Mouse (Mus musculus): Measurements from ENCODE around the gene Nfasc. TPM values are rescaled to one million over a fixed set of nuclear protein-coding genes. Genes with fewer than 3 reads are reported as not detected.

Gene Nfasc
- polyA plus RNA-seq, 1 experiment = 2.0 TPM

GRCm38 (mm10) chr1:132647958-132648357, 93.6 kb downstream of the Nfasc start:
- no peak overlapping the region for H3K4me3 ChIP-seq (ENCODE audit: control insufficient read depth, insufficient read depth, low read length)
- no peak for DNase-seq
- WGBS = 84% methylated on average over 6 of the region's 6 CpGs
- no peak overlapping the region for H3K27ac ChIP-seq (ENCODE audit: control insufficient read depth, insufficient read depth, low read length)
- H3K27me3 ChIP-seq (ENCODE audit: control insufficient read depth, insufficient read depth, low read length) = no peaks in the 10 kb centered on the region
- no peaks in the 10 kb centered on the region for H3K36me3 ChIP-seq (ENCODE audit: control insufficient read depth, insufficient read depth, low read length)
- TF ChIP-seq POLR2A (IDR thresholded peaks at IDR 0.05; ENCODE audit: control insufficient read depth, extremely low read depth, insufficient read depth, low read length, poor library complexity) (no peak), CTCF (IDR thresholded peaks at IDR 0.05; ENCODE audit: borderline replicate concordance, control insufficient read depth, extremely low read depth, insufficient read depth, low read length, poor library complexity) (no peak)
- H3K4me1 ChIP-seq (replicated peaks; ENCODE audit: control insufficient read depth, insufficient read depth, low read length) = no peaks in the 10 kb centered on the region

GRCm38 (mm10) chr1:132641049-132641795, 100.4 kb downstream of the Nfasc start:
- TF ChIP-seq CTCF (IDR thresholded peaks at IDR 0.05; ENCODE audit: borderline replicate concordance, control insufficient read depth, extremely low read depth, insufficient read depth, low read length, poor library complexity) (no peak), POLR2A (IDR thresholded peaks at IDR 0.05; ENCODE audit: control insufficient read depth, extremely low read depth, insufficient read depth, low read length, poor library complexity) (no peak)
- 75% methylated on average over 13 of the region's 13 CpGs for WGBS
- Histone ChIP-seq H3K36me3 (ENCODE audit: control insufficient read depth, insufficient read depth, low read length) (no peaks in the 10 kb centered on the region), H3K27me3 (ENCODE audit: control insufficient read depth, insufficient read depth, low read length) (no peaks in the 10 kb centered on the region), H3K4me1 (replicated peaks; ENCODE audit: control insufficient read depth, insufficient read depth, low read length) (no peaks in the 10 kb centered on the region), H3K4me3 (ENCODE audit: control insufficient read depth, insufficient read depth, low read length) (no peak overlapping the region), H3K27ac (ENCODE audit: control insufficient read depth, insufficient read depth, low read length) (no peak overlapping the region)
- DNase-seq = no peak

GRCm38 (mm10) chr1:132640256-132640655, 101.3 kb downstream of the Nfasc start:
- DNase-seq = no peak
- WGBS = 88% methylated on average over 6 of the region's 6 CpGs
- no peaks in the 10 kb centered on the region for H3K36me3 ChIP-seq (ENCODE audit: control insufficient read depth, insufficient read depth, low read length)
- no peaks in the 10 kb centered on the region for H3K4me1 ChIP-seq (replicated peaks; ENCODE audit: control insufficient read depth, insufficient read depth, low read length)
- H3K27me3 ChIP-seq (ENCODE audit: control insufficient read depth, insufficient read depth, low read length) = no peaks in the 10 kb centered on the region
- TF ChIP-seq CTCF (IDR thresholded peaks at IDR 0.05; ENCODE audit: borderline replicate concordance, control insufficient read depth, extremely low read depth, insufficient read depth, low read length, poor library complexity) = no peak
- TF ChIP-seq POLR2A (IDR thresholded peaks at IDR 0.05; ENCODE audit: control insufficient read depth, extremely low read depth, insufficient read depth, low read length, poor library complexity) = no peak
- no peak overlapping the region for H3K4me3 ChIP-seq (ENCODE audit: control insufficient read depth, insufficient read depth, low read length)
- no peak overlapping the region for H3K27ac ChIP-seq (ENCODE audit: control insufficient read depth, insufficient read depth, low read length)

GRCm38 (mm10) chr1:132637346-132637745, 104.3 kb downstream of the Nfasc start:
- no peak overlapping the region for H3K27ac ChIP-seq (ENCODE audit: control insufficient read depth, insufficient read depth, low read length)
- H3K36me3 ChIP-seq (ENCODE audit: control insufficient read depth, insufficient read depth, low read length) = no peaks in the 10 kb centered on the region
- no peak for DNase-seq
- H3K4me3 ChIP-seq (ENCODE audit: control insufficient read depth, insufficient read depth, low read length) = no peak overlapping the region
- TF ChIP-seq CTCF (IDR thresholded peaks at IDR 0.05; ENCODE audit: borderline replicate concordance, control insufficient read depth, extremely low read depth, insufficient read depth, low read length, poor library complexity) = no peak
- no peak for TF ChIP-seq POLR2A (IDR thresholded peaks at IDR 0.05; ENCODE audit: control insufficient read depth, extremely low read depth, insufficient read depth, low read length, poor library complexity)
- 83% methylated on average over 7 of the region's 7 CpGs for WGBS
- H3K27me3 ChIP-seq (ENCODE audit: control insufficient read depth, insufficient read depth, low read length) = no peaks in the 10 kb centered on the region
- H3K4me1 ChIP-seq (replicated peaks; ENCODE audit: control insufficient read depth, insufficient read depth, low read length) = no peaks in the 10 kb centered on the region

GRCm38 (mm10) chr1:132629611-132630370, 111.8 kb downstream of the Nfasc start:
- Histone ChIP-seq H3K27ac (ENCODE audit: control insufficient read depth, insufficient read depth, low read length) (no peak overlapping the region), H3K36me3 (ENCODE audit: control insufficient read depth, insufficient read depth, low read length) (no peaks in the 10 kb centered on the region), H3K4me3 (ENCODE audit: control insufficient read depth, insufficient read depth, low read length) (no peak overlapping the region), H3K4me1 (replicated peaks; ENCODE audit: control insufficient read depth, insufficient read depth, low read length) (no peaks in the 10 kb centered on the region), H3K27me3 (ENCODE audit: control insufficient read depth, insufficient read depth, low read length) (no peaks in the 10 kb centered on the region)
- TF ChIP-seq CTCF (IDR thresholded peaks at IDR 0.05; ENCODE audit: borderline replicate concordance, control insufficient read depth, extremely low read depth, insufficient read depth, low read length, poor library complexity) (no peak), POLR2A (IDR thresholded peaks at IDR 0.05; ENCODE audit: control insufficient read depth, extremely low read depth, insufficient read depth, low read length, poor library complexity) (no peak)
- WGBS = 74% methylated on average over 5 of the region's 5 CpGs
- no peak for DNase-seq

GRCm38 (mm10) chr1:132628599-132628998, 113.0 kb downstream of the Nfasc start:
- no peaks in the 10 kb centered on the region for H3K36me3 ChIP-seq (ENCODE audit: control insufficient read depth, insufficient read depth, low read length)
- H3K27me3 ChIP-seq (ENCODE audit: control insufficient read depth, insufficient read depth, low read length) = no peaks in the 10 kb centered on the region
- TF ChIP-seq POLR2A (IDR thresholded peaks at IDR 0.05; ENCODE audit: control insufficient read depth, extremely low read depth, insufficient read depth, low read length, poor library complexity) (no peak), CTCF (IDR thresholded peaks at IDR 0.05; ENCODE audit: borderline replicate concordance, control insufficient read depth, extremely low read depth, insufficient read depth, low read length, poor library complexity) (no peak)
- H3K27ac ChIP-seq (ENCODE audit: control insufficient read depth, insufficient read depth, low read length) = no peak overlapping the region
- WGBS = 78% methylated on average over 3 of the region's 3 CpGs
- no peaks in the 10 kb centered on the region for H3K4me1 ChIP-seq (replicated peaks; ENCODE audit: control insufficient read depth, insufficient read depth, low read length)
- DNase-seq = no peak
- no peak overlapping the region for H3K4me3 ChIP-seq (ENCODE audit: control insufficient read depth, insufficient read depth, low read length)

Measured in thymus, adult 2 months (tissue).